Mouse (Mus musculus): ENCODE results near the gene Muc20. TPM values are rescaled to one million over a fixed set of nuclear protein-coding genes. Genes with fewer than 3 reads are reported as not detected.

The Muc20 gene
- total and polyA plus RNA-seq, 3 experiments, result 0.30 to 0.94 (median 0.47) TPM

DNA sequence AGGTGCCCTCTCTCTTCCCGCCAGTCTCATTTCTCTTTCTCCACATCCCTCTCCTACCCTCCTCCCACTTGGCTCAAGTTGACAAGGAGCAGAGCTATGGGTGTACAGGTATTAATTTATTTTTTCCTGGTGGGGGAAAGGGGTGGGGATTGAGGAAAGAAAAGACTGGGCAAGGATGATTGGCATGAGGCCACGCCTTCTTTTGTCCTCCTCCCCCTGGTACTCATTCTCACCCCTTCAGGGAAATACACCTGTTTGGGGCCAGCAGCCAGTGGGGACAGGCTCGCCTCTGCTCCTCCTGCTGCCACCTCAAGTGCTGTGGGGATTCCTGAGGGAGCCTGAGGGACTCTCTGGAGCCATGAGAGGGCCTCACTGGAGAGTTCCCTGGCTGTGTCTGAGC lies 61.2 kb downstream of the Muc20 start:
- WGBS, result 52% methylated on average over 3 of the region's 3 CpGs
- Histone ChIP-seq H3K27me3 (ENCODE audit: control insufficient read depth, insufficient read depth, low read length) (no peaks in the 10 kb centered on the region), H3K36me3 (ENCODE audit: control insufficient read depth, insufficient read depth, low read length) (no peaks in the 10 kb centered on the region), H3K27ac (no peak overlapping the region), H3K9ac (ENCODE audit: low read depth, low read length) (no peak overlapping the region), H3K4me1 (ENCODE audit: control insufficient read depth, insufficient read depth, low read length) (no peaks in the 10 kb centered on the region), H3K4me3 (no peak overlapping the region), H3K79me2 (replicated peaks; ENCODE audit: control insufficient read depth, insufficient read depth, low read length) (no peaks in the 10 kb centered on the region)
- no peak for DNase-seq
- no peak for TF ChIP-seq CTCF (IDR thresholded peaks at IDR 0.05)
- TF ChIP-seq POLR2A (IDR thresholded peaks at IDR 0.05; ENCODE audit: insufficient read depth, low read depth, low read length), result no peak
- no peak for TF ChIP-seq EP300 (IDR thresholded peaks at IDR 0.05; ENCODE audit: insufficient read depth, low read depth, low read length)
- intact Hi-C loops (cut with DNase I), result no loop called here

DNA sequence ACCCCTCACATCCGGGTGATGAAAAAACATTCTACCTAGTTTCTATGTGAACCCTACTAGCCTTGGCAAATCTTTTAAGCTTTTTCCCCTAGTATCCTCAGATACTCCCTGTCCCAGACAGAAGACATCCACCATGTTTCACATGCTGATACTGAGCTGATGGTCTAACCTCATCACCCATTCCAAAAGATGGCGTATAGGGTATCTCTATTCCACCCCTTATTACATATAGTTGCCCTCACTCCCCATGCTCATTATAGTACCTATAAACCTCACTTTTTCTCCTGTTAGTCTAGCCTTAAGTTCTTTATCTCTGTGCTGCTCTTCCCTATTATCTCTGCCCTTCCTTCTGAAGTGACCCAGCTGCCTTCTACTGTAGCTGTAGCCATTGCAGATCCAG lies 61.6 kb downstream of the Muc20 start, which contains the start of gene Muc4:
Muc4 (plus strand) TSS at position 301 of the 400 bp plus-strand sequence.
- H3K27me3 ChIP-seq (ENCODE audit: control insufficient read depth, insufficient read depth, low read length), result no peaks in the 10 kb centered on the region
- H3K9ac ChIP-seq (ENCODE audit: low read depth, low read length), result no peak within 1 kb of the TSS
- H3K36me3 ChIP-seq (ENCODE audit: control insufficient read depth, insufficient read depth, low read length), result no peaks in the 10 kb centered on the region
- H3K4me1 ChIP-seq (ENCODE audit: control insufficient read depth, insufficient read depth, low read length), result no peaks in the 10 kb centered on the region
- no peak for DNase-seq
- TF ChIP-seq POLR2A (IDR thresholded peaks at IDR 0.05; ENCODE audit: insufficient read depth, low read depth, low read length) (no peak), CTCF (IDR thresholded peaks at IDR 0.05) (no peak), EP300 (IDR thresholded peaks at IDR 0.05; ENCODE audit: insufficient read depth, low read depth, low read length) (no peak)
- intact Hi-C loops (cut with DNase I), result no loop called here
- H3K4me3 ChIP-seq, result no peak within 1 kb of the TSS
- H3K79me2 ChIP-seq (replicated peaks; ENCODE audit: control insufficient read depth, insufficient read depth, low read length), result no peaks in the 10 kb centered on the region
- no peak within 1 kb of the TSS for H3K27ac ChIP-seq
- WGBS, result 84% methylated on average over 2 of the region's 2 CpGs

DNA sequence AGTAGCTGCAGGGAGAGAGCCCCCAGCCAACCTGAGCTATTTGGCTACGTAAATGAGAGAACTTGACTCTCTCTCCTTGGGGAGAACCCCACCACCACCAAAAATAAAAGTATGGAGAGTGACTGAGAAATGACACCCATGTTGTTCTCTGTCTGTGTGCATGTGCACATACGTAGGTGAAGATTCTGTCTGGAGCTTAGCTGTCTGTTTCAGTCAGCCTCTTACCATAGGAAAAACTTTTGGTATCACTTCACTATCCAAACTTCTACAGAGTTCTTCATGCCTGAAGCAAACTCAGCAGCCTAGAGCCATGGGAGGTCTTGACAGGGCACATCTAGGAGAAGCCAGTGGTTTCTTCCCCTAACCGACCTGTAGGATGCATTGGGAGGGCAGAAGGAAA lies 64.0 kb downstream of the Muc20 start:
- Histone ChIP-seq H3K4me3 (no peak overlapping the region), H3K4me1 (ENCODE audit: control insufficient read depth, insufficient read depth, low read length) (no peaks in the 10 kb centered on the region), H3K36me3 (ENCODE audit: control insufficient read depth, insufficient read depth, low read length) (no peaks in the 10 kb centered on the region), H3K27me3 (ENCODE audit: control insufficient read depth, insufficient read depth, low read length) (no peaks in the 10 kb centered on the region), H3K9ac (ENCODE audit: low read depth, low read length) (no peak overlapping the region), H3K79me2 (replicated peaks; ENCODE audit: control insufficient read depth, insufficient read depth, low read length) (no peaks in the 10 kb centered on the region), H3K27ac (no peak overlapping the region)
- intact Hi-C loops (cut with DNase I), result no loop called here
- no peak for TF ChIP-seq POLR2A (IDR thresholded peaks at IDR 0.05; ENCODE audit: insufficient read depth, low read depth, low read length)
- no peak for TF ChIP-seq EP300 (IDR thresholded peaks at IDR 0.05; ENCODE audit: insufficient read depth, low read depth, low read length)
- no peak for TF ChIP-seq CTCF (IDR thresholded peaks at IDR 0.05)
- 89% methylated on average over 3 of the region's 3 CpGs for WGBS
- DNase-seq, result no peak

DNA sequence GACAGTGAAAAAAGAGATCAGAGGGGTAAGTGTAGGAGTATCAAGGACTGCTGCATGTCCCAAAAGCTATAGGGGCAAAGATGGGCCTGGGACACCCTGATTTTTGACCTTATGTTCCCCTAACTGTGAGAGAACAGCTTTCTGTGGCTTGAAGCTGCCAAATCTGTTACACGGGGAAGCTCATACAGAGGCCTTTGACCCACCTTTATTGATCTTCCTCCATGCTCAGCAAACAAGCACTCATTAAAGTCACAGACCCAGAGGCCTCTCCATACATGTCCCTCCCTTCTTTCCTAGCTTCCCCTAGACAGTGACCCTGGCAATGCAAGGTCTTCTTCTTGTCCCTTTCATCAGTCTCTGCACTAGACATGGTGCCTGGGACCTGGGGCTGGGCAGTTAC lies 68.5 kb downstream of the Muc20 start:
- H3K4me1 ChIP-seq (ENCODE audit: control insufficient read depth, insufficient read depth, low read length), result no peaks in the 10 kb centered on the region
- no peak overlapping the region for H3K4me3 ChIP-seq
- no peak for DNase-seq
- no peaks in the 10 kb centered on the region for H3K27me3 ChIP-seq (ENCODE audit: control insufficient read depth, insufficient read depth, low read length)
- no peaks in the 10 kb centered on the region for H3K79me2 ChIP-seq (replicated peaks; ENCODE audit: control insufficient read depth, insufficient read depth, low read length)
- H3K27ac ChIP-seq, result no peak overlapping the region
- H3K9ac ChIP-seq (ENCODE audit: low read depth, low read length), result no peak overlapping the region
- TF ChIP-seq EP300 (IDR thresholded peaks at IDR 0.05; ENCODE audit: insufficient read depth, low read depth, low read length) (no peak), POLR2A (IDR thresholded peaks at IDR 0.05; ENCODE audit: insufficient read depth, low read depth, low read length) (no peak), CTCF (IDR thresholded peaks at IDR 0.05) (no peak)
- no peaks in the 10 kb centered on the region for H3K36me3 ChIP-seq (ENCODE audit: control insufficient read depth, insufficient read depth, low read length)
- intact Hi-C loops (cut with DNase I), result no loop called here
- 65% methylated on average over 1 of the region's 1 CpGs for WGBS

DNA sequence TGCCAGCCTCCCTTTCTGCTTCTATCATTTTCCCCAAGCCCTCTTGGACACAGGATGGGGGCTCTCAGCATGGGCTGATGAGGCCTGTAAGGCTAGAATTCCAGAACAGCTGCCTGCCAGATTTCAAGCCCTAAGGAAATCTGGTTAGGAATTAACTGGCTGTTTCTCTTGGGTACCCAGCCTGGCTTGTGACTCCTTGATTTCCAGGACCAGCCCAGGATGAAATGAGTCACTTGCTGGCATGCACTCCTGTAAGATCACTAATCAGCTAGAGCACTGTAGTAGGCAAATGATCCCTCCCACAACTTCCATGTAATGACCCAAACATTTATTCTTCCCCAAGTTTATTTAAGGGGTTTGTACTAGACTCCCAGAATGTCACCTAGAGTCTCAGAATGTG lies 69.0 kb downstream of the Muc20 start:
- H3K79me2 ChIP-seq (replicated peaks; ENCODE audit: control insufficient read depth, insufficient read depth, low read length), result no peaks in the 10 kb centered on the region
- H3K9ac ChIP-seq (ENCODE audit: low read depth, low read length), result no peak overlapping the region
- DNase-seq, result no peak

More for the DNA sequence above, 69.0 kb downstream of the Muc20 start:
- H3K4me3 ChIP-seq, result no peak overlapping the region
- H3K27ac ChIP-seq, result no peak overlapping the region
- TF ChIP-seq CTCF (IDR thresholded peaks at IDR 0.05), result no peak
- TF ChIP-seq EP300 (IDR thresholded peaks at IDR 0.05; ENCODE audit: insufficient read depth, low read depth, low read length), result no peak
- TF ChIP-seq POLR2A (IDR thresholded peaks at IDR 0.05; ENCODE audit: insufficient read depth, low read depth, low read length), result no peak
- intact Hi-C loops (cut with DNase I), result no loop called here
- no peaks in the 10 kb centered on the region for H3K4me1 ChIP-seq (ENCODE audit: control insufficient read depth, insufficient read depth, low read length)
- H3K36me3 ChIP-seq (ENCODE audit: control insufficient read depth, insufficient read depth, low read length), result no peaks in the 10 kb centered on the region
- H3K27me3 ChIP-seq (ENCODE audit: control insufficient read depth, insufficient read depth, low read length), result no peaks in the 10 kb centered on the region

Other genes with a start within 250 kb of the Muc20 start
- 10 to 100 TPM; 51.3 to 85.7 TPM for gene Tfrc, start 188.5 kb downstream of the Muc20 start, total RNA-seq (2021)
- 27.8 and 72.8 TPM in 2 replicates for gene Tfrc, start 188.5 kb downstream of the Muc20 start, polyA plus RNA-seq (2012; rRNA removed)
- gene Tnk2, start 153.6 kb downstream of the Muc20 start, total RNA-seq (2021), result 10 to 100 TPM; 17.8 to 19.6 TPM
- gene Tnk2, start 153.6 kb downstream of the Muc20 start, polyA plus RNA-seq (2012; rRNA removed), result 32.2 and 37.0 TPM in 2 replicates
- under 1 TPM; 0.18 to 0.21 TPM for gene Muc4, start 61.5 kb downstream of the Muc20 start, total RNA-seq (2021)
- gene Muc4, start 61.5 kb downstream of the Muc20 start, polyA plus RNA-seq (2012; rRNA removed), result 0.23 and 2.5 TPM in 2 replicates
- gene Smbd1, start 13.0 kb upstream of the Muc20 start, total RNA-seq (2021), result not detected
- not detected in 2 replicates for gene Smbd1, start 13.0 kb upstream of the Muc20 start, polyA plus RNA-seq (2012; rRNA removed)
- 100 to 1,000 TPM; 101 to 108 TPM for gene Fyttd1, start 80.1 kb upstream of the Muc20 start, total RNA-seq (2021)
- gene Fyttd1, start 80.1 kb upstream of the Muc20 start, polyA plus RNA-seq (2012; rRNA removed), result 13.4 and 22.5 TPM in 2 replicates
- gene Rubcn, start 80.3 kb upstream of the Muc20 start, total RNA-seq (2021), result 10 to 100 TPM; 27.6 to 30.0 TPM
- 44.1 and 59.3 TPM in 2 replicates for gene Rubcn, start 80.3 kb upstream of the Muc20 start, polyA plus RNA-seq (2012; rRNA removed)
- gene Lrch3, start 116.7 kb upstream of the Muc20 start, total RNA-seq (2021), result 10 to 100 TPM; 20.3 to 22.6 TPM
- gene Lrch3, start 116.7 kb upstream of the Muc20 start, polyA plus RNA-seq (2012; rRNA removed), result 13.8 and 25.5 TPM in 2 replicates

All from heart, adult 2 months (tissue).